Mouse (Mus musculus): Measurements from ENCODE around the gene Fscn2. TPM values are rescaled to one million over a fixed set of nuclear protein-coding genes. Genes with fewer than 3 reads are reported as not detected.
"Not testable (repeated sequence)": the region's sequence is repeated elsewhere in the genome, so short reads cannot be mapped to it uniquely, and the experiment has no call there.

Gene Fscn2
- total RNA-seq, 2 experiments from 2014 or later: 0.31 to 0.37 TPM

DNA sequence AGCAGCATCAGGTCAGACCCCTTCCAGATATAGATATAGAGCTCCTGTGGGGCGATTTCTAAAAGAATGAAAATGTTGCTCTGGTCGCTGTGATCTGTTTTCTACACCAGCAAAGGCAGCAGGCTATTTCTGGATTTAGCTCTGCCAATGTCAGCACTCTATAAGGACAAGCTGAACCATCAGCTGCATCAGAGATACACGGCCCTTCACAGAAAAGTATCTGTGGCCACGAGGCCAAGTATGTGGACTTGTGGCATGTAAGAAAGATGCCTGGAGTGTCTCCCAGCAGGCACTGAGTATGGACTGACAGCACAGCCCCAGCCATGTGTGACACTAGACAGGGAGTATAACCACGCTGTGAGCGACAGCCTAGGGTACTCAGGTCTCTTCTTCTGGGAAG is 25.3 kb downstream of the Fscn2 start:
- no peak for DNase-seq
- intact Hi-C loops (cut with DNase I): no loop called here

DNA sequence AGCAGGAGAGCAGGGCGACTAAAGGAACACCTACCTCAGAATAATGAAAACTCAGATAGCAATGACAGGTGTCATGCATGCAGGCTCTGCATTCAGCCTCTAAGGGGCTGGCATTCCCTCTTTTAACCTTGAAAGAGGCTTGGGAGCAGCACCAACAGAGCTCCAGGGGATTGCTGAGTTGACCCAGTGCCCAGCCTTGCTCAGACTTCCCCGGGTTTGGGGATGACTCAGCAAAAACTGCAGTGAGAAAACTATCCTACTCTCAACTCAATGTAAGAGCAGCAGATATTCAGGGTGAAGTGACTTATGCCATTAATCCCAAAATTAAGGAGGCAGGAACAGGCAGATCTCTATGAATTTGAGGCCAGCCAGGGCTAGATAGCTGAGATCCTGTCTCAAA is 25.8 kb downstream of the Fscn2 start:
- no peak for DNase-seq
- intact Hi-C loops (cut with DNase I): no loop called here

DNA sequence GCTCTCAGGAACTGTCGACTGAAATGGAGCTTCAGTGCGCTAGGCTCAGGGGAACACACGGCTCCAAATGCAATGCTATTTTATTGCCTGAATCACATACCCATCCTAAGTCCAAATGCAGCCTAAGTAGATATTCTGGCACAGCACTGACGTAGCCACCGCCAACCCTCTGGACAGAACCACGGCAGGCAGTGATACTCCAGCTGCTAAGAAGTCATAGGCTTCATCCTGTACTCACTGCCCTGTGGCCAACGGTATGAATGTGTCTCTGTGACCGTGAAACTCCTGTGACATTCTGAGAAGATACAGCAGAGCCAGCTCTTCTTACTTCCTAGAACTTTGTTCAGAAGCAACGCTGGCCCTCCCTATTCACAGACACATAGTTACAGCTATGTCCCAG is 27.2 kb downstream of the Fscn2 start:
- intact Hi-C loops (cut with DNase I): no loop called here
- no peak for DNase-seq

DNA sequence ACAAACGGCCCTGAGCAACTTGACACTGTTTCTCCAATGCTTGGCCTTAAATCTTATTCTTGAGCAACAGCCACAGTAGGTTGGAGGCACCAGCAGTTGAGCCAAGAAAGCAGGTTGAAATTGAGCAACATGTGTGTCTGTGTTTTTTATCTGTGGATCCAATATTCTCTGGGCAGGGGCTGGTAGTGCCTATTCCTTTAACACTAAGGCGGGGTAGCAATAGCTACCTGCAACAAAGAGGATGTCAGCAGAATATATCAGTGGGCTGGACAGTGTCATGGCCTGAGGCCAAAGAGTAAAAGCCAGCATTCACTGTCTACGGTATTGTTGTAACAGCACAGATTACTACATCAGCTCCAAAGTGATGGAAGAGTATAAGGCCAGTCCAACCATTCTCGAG is 34.3 kb downstream of the Fscn2 start:
- no peak for DNase-seq
- intact Hi-C loops (cut with DNase I): no loop called here

DNA sequence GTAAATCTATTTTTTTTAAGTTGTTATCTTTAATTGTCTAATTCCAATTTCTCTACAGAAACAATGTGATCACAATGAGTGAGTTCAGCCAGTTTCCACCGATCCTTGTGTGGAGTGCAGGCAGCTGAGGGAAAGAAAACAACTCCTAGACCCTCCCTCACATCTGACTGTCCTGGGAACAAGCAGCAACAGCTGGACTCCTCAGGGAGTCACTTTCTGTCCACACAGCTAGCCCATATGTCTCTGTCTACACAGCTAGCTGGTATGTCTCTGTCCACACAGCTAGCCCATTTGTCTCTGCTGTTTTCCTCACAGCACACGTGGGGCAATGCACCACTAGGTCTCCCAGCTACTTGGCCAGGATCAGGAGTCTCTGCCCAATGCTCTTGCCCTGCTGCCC is 36.3 kb downstream of the Fscn2 start:
- intact Hi-C loops (cut with DNase I): no loop called here
- no peak for DNase-seq

DNA sequence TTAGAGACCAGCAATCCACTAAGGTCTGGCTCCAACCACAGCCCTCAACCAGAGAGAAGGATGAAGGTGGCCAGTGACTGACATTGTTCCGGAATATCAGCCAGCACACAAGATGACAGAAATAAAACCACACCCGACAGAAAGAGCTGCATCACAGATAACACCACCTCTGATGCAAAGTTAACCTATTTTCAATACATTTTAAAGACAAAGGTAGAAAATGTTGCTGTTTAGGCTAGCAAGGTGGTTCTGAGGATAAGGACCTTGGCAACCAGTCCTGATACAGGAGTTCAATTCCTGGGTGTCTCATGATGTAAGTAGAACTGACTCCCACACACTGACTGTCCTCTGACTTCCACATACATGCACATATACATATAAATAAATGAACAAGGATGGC is 38.0 kb downstream of the Fscn2 start:
- intact Hi-C loops (cut with DNase I): no loop called here
- DNase-seq: no peak

DNA sequence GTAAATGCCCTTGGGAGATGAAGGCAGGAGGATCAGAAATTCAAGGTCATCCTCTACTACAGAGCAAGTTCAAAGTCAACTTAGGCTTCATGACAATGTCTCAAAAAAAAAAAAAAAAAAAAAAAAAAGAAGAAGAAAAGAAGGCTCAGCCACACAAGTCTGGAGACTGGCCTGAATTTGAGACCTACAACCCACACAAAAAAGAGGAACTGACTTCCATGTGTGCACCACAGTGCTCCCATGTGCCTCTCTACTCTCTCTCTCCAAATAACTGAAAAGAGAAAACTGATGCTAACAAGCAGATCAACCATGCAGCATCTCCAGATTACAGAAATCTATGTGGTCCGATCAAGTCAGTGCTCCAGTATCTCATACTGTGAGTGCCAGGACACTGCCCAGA is 43.5 kb downstream of the Fscn2 start:
- no peak for DNase-seq
- intact Hi-C loops (cut with DNase I): no loop called here

DNA sequence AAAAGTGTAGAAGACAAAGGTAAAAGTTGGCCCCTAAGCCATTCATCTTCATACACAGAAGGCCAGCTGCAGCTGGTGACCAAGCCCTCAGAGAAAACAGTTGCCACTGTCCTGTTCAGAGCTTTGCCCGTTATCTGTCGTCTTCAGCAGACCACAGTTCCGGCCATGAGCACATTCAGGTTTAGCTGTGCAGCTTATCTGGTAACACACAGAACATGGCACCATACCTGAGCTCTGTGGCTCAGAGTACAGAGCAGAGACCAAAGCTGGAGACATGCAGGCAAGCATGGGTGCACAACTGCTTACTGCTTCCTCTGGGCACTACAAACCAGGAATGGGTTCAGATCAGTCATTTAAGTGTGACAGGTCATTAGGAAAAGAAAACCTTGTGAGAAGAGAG is 44.5 kb downstream of the Fscn2 start:
- intact Hi-C loops (cut with DNase I): no loop called here

DNA sequence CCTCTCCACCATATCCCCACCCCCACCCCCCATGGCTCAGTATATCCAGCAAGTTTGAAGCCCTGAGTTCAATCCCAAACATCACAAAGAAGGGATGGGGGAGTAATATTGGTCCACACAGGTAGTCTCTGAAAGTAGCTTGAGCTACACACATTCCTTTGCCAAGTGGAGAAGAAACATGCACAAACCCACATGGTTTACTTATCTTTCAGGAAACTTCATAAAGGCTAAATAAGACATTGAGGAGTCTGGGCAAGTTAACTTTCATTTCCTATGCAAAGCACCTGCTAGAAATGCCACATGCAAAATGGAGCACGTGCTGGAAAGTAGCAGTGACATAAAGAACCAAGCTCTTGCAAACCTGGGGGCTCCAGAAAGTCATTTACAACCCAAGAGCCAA is 45.1 kb downstream of the Fscn2 start:
- intact Hi-C loops (cut with DNase I): no loop called here

More for the DNA sequence above, 44.5 kb downstream of the Fscn2 start:
- no peak for DNase-seq

DNA sequence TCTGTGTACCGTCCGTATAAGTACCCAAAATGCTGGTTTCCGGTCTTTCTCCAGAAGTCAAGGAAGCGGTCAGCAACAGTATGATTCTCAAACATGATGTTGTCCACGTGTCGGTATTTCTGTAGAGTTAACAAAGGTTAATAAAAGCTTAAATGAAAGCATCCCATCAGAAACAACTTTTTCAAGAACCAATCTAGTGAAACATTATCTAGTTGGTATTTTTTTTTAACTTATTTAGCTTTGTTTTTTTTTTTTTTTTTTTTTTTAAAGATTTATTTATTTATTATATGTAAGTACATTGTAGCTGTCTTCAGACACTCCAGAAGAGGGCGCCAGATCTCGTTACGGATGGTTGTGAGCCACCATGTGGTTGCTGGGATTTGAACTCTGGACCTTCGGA is 52.3 kb downstream of the Fscn2 start:
- not testable (repeated sequence) for DNase-seq

More for the DNA sequence above, 45.1 kb downstream of the Fscn2 start:
- DNase-seq: no peak

More for the DNA sequence above, 52.3 kb downstream of the Fscn2 start:
- intact Hi-C loops (cut with DNase I): not testable (repeated sequence)

Small RNA genes lying within 50 kb of the gene (microRNA-seq; reads per million reads assigned to microRNA genes)
- gene Gm23419 (0 reads per million in 2 experiments), gene Mir6935 (0 reads per million in 2 experiments)

Other genes starting within 250 kb of the Fscn2 start
- gene Slc38a10, start 210.2 kb upstream of the Fscn2 start, total RNA-seq (2021): 10 to 100 TPM; 43.0 to 43.4 TPM
- 1 to 10 TPM; 2.3 to 4.1 TPM for gene Bahcc1, start 128.6 kb upstream of the Fscn2 start, total RNA-seq (2021)
- 100 to 1,000 TPM; 186 to 222 TPM for gene Actg1, start 13.0 kb upstream of the Fscn2 start, total RNA-seq (2021)
- gene Faap100, start 17.2 kb downstream of the Fscn2 start, total RNA-seq (2021): 10 to 100 TPM; 21.7 to 22.9 TPM
- 10 to 100 TPM; 67.6 to 71.0 TPM for gene Nploc4, start 76.2 kb downstream of the Fscn2 start, total RNA-seq (2021)
- gene Tspan10, start 81.1 kb downstream of the Fscn2 start, total RNA-seq (2021): under 1 TPM in 1 of 2 experiments, not detected in 1; 0.69 TPM
- gene Pde6g, start 92.0 kb downstream of the Fscn2 start, total RNA-seq (2021): under 1 TPM in 1 of 2 experiments, not detected in 1; 0.89 TPM
- gene Oxld1, start 96.5 kb downstream of the Fscn2 start, total RNA-seq (2021): 10 to 100 TPM; 21.4 to 25.6 TPM
- 1 to 10 TPM; 4.1 to 6.2 TPM for gene Ccdc137, start 96.6 kb downstream of the Fscn2 start, total RNA-seq (2021)
- gene Arl16, start 106.1 kb downstream of the Fscn2 start, total RNA-seq (2021): 1 to 10 TPM; 4.8 to 6.3 TPM
- gene Mrpl12, start 123.1 kb downstream of the Fscn2 start, total RNA-seq (2021): 100 to 1,000 TPM; 142 to 144 TPM
- 1 to 10 TPM; 3.7 to 4.5 TPM for gene Slc25a10, start 130.3 kb downstream of the Fscn2 start, total RNA-seq (2021)
- under 1 TPM; 0.18 to 0.25 TPM for gene Gcgr, start 169.2 kb downstream of the Fscn2 start, total RNA-seq (2021)
- 10 to 100 TPM; 19.9 to 23.8 TPM for gene Mcrip1, start 188.2 kb downstream of the Fscn2 start, total RNA-seq (2021)
- 100 to 1,000 TPM; 153 to 173 TPM for gene Ppp1r27, start 189.6 kb downstream of the Fscn2 start, total RNA-seq (2021)
- 100 to 1,000 TPM; 174 to 203 TPM for gene P4hb, start 211.7 kb downstream of the Fscn2 start, total RNA-seq (2021)
- gene Arhgdia, start 220.1 kb downstream of the Fscn2 start, total RNA-seq (2021): 10 to 100 TPM; 73.1 to 77.1 TPM
- gene Alyref, start 236.8 kb downstream of the Fscn2 start, total RNA-seq (2021): 10 to 100 TPM; 36.1 to 41.5 TPM
- 10 to 100 TPM; 44.0 to 50.5 TPM for gene Anapc11, start 236.9 kb downstream of the Fscn2 start, total RNA-seq (2021)
- gene Npb, start 246.9 kb downstream of the Fscn2 start, total RNA-seq (2021): not detected